Mouse (Mus musculus): ENCODE measurements around the gene 4931422A03Rik. TPM values are rescaled to one million over a fixed set of nuclear protein-coding genes. Genes with fewer than 3 reads are reported as not detected.

Gene 4931422A03Rik
- polyA plus RNA-seq, 1 experiment from 2014 or later, result 2.0 TPM

GRCm38 (mm10) chr2:103962349-103962748 is 65.8 kb downstream of the 4931422A03Rik start:
- 82% methylated on average over 4 of the region's 4 CpGs for WGBS
- no peaks in the 10 kb centered on the region for H3K9me3 ChIP-seq
- H3K4me1 ChIP-seq, result no peaks in the 10 kb centered on the region
- H3K4me2 ChIP-seq (replicated peaks), result no peak overlapping the region
- H3K9ac ChIP-seq (replicated peaks), result no peak overlapping the region
- no peaks in the 10 kb centered on the region; the same call in 1 of the 2 replicates for H3K27me3 ChIP-seq
- no peaks in the 10 kb centered on the region for H3K36me3 ChIP-seq
- H3K4me3 ChIP-seq, result no peak overlapping the region
- ATAC-seq (ENCODE audit: low FRiP score, low read depth), result no peak
- H3K27ac ChIP-seq (replicated peaks), result no peak overlapping the region

DNA sequence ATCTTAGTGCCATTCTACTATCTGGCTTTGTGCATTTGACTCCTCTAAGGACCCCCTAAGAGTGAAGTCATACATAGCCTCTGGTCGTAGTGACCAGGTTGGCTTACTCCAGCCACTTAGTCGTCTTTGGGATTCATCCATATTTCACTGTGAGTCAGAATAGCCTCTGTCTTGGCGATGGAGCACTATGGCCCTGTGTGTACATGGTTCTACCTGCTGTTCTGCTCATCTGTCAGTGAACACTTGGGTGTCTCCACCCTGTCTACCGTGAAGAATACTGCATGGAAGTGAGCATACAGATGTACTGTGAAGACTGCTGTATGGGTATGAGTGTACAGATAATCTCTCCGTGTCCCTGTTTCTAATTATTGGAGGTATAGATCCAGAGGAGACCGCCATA is 68.6 kb downstream of the 4931422A03Rik start:
- Histone ChIP-seq H3K9me3 (no peaks in the 10 kb centered on the region), H3K36me3 (no peaks in the 10 kb centered on the region)

GRCm38 (mm10) chr2:103959066-103959465 is 69.1 kb downstream of the 4931422A03Rik start:
- H3K9me3 ChIP-seq, result no peaks in the 10 kb centered on the region
- no peak overlapping the region for H3K4me2 ChIP-seq (replicated peaks)
- H3K27me3 ChIP-seq, result no peaks in the 10 kb centered on the region
- WGBS, result 91% methylated on average over 5 of the region's 5 CpGs
- no peak overlapping the region for H3K4me3 ChIP-seq
- no peak overlapping the region for H3K27ac ChIP-seq (replicated peaks)
- H3K36me3 ChIP-seq, result no peaks in the 10 kb centered on the region
- no peak for ATAC-seq (ENCODE audit: low FRiP score, low read depth)
- no peaks in the 10 kb centered on the region for H3K4me1 ChIP-seq
- no peak overlapping the region for H3K9ac ChIP-seq (replicated peaks)

More for the DNA sequence above, 68.6 kb downstream of the 4931422A03Rik start:
- 87% methylated on average over 6 of the region's 6 CpGs for WGBS
- no peak overlapping the region for H3K4me2 ChIP-seq (replicated peaks)
- H3K27me3 ChIP-seq, result no peaks in the 10 kb centered on the region
- H3K4me3 ChIP-seq, result no peak overlapping the region
- no peak overlapping the region for H3K9ac ChIP-seq (replicated peaks)
- H3K4me1 ChIP-seq, result no peaks in the 10 kb centered on the region
- no peak for ATAC-seq (ENCODE audit: low FRiP score, low read depth)
- H3K27ac ChIP-seq (replicated peaks), result no peak overlapping the region

DNA sequence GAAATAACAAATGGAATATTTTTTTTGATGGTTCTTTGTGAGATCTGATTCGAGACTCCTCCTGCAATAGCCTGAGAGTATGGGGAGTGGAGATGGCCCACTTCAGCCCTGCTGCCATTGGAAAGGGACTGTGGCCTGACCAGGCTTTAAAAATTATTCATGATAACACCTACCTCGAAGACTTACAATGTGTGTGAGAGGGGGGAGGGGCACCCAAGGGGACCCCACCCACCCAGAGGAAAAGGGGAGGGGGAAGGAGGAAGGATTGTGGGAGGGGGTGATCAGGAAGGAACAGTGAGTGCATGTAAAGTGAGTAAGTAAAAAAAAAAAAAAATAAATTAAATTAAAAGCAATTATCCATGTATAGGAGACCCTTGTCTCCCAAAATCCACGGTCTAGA is 69.5 kb downstream of the 4931422A03Rik start:
- Histone ChIP-seq H3K27ac (replicated peaks) (no peak overlapping the region), H3K36me3 (no peaks in the 10 kb centered on the region), H3K4me3 (no peak overlapping the region), H3K4me1 (no peaks in the 10 kb centered on the region), H3K4me2 (replicated peaks) (no peak overlapping the region), H3K9ac (replicated peaks) (no peak overlapping the region), H3K9me3 (no peaks in the 10 kb centered on the region), H3K27me3 (no peaks in the 10 kb centered on the region)
- ATAC-seq (ENCODE audit: low FRiP score, low read depth), result no peak
- 78% methylated on average over 3 of the region's 3 CpGs for WGBS

GRCm38 (mm10) chr2:103957649-103958546 is 70.3 kb downstream of the 4931422A03Rik start, which contains the start of gene Lmo2:
Lmo2 (plus strand) TSS chr2:103957986.
- H3K27me3 ChIP-seq, result no peaks in the 10 kb centered on the region
- ATAC-seq (ENCODE audit: low FRiP score, low read depth), result no peak

DNA sequence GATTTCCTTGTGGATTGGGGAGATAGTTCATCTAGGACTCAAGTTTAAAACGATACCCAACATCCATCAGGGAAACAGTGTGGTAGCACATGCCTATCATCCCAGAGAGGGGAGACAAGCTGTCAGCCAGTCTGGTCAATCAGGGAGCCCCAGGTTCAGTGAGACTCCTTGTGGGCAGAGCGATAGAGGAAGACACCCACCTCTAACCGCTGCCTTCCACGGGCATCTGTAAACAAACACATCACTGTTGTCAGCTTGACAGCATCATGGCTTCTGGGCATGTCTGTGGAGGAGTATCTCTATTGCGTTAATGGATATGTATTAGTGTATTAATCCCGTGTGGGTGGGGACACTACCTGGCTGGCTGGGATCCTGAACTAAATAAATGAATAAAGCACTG is 71.3 kb downstream of the 4931422A03Rik start:
- Histone ChIP-seq H3K4me2 (replicated peaks) (no peak overlapping the region), H3K36me3 (no peaks in the 10 kb centered on the region), H3K27me3 (no peaks in the 10 kb centered on the region), H3K9me3 (no peaks in the 10 kb centered on the region), H3K4me1 (no peaks in the 10 kb centered on the region), H3K4me3 (no peak overlapping the region), H3K27ac (replicated peaks) (no peak overlapping the region), H3K9ac (replicated peaks) (no peak overlapping the region)
- ATAC-seq (ENCODE audit: low FRiP score, low read depth), result no peak
- WGBS, result 88% methylated on average over 6 of the region's 6 CpGs

More at GRCm38 (mm10) chr2:103957649-103958546, 70.3 kb downstream of the 4931422A03Rik start, which contains the start of gene Lmo2:
- H3K9me3 ChIP-seq, result no peaks in the 10 kb centered on the region
- no peak within 1 kb of the TSS for H3K4me2 ChIP-seq (replicated peaks)
- H3K4me3 ChIP-seq, result no peak within 1 kb of the TSS
- H3K4me1 ChIP-seq, result no peaks in the 10 kb centered on the region
- no peaks in the 10 kb centered on the region for H3K36me3 ChIP-seq
- no peak within 1 kb of the TSS for H3K9ac ChIP-seq (replicated peaks)
- no peak within 1 kb of the TSS for H3K27ac ChIP-seq (replicated peaks)
- WGBS, result 79% methylated on average over 10 of the region's 10 CpGs

DNA sequence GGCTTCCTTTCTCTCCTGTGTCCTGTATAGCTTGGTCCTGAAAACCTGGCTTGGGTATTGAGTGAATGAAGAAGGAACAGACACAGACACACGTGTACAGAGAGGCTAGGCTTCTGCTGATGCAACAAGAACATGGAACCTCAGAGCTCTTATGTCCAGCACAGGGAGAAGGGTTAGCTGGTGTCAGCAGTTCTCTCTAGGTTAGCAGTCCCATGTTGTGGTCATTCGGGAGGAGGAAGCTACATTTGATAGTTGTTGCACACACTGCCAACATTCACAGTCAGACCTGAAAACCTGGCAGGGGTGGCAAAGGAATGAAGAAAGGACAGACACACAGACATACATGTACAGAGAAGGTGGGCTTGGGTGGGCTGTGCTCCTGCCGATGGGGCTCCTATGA is 72.4 kb downstream of the 4931422A03Rik start:
- Histone ChIP-seq H3K4me1 (no peaks in the 10 kb centered on the region), H3K4me3 (no peak overlapping the region), H3K36me3 (no peaks in the 10 kb centered on the region), H3K27ac (replicated peaks) (no peak overlapping the region), H3K4me2 (replicated peaks) (no peak overlapping the region), H3K9me3 (no peaks in the 10 kb centered on the region), H3K27me3 (no peaks in the 10 kb centered on the region), H3K9ac (replicated peaks) (no peak overlapping the region)
- 80% methylated on average over 3 of the region's 3 CpGs for WGBS
- ATAC-seq (ENCODE audit: low FRiP score, low read depth), result no peak

DNA sequence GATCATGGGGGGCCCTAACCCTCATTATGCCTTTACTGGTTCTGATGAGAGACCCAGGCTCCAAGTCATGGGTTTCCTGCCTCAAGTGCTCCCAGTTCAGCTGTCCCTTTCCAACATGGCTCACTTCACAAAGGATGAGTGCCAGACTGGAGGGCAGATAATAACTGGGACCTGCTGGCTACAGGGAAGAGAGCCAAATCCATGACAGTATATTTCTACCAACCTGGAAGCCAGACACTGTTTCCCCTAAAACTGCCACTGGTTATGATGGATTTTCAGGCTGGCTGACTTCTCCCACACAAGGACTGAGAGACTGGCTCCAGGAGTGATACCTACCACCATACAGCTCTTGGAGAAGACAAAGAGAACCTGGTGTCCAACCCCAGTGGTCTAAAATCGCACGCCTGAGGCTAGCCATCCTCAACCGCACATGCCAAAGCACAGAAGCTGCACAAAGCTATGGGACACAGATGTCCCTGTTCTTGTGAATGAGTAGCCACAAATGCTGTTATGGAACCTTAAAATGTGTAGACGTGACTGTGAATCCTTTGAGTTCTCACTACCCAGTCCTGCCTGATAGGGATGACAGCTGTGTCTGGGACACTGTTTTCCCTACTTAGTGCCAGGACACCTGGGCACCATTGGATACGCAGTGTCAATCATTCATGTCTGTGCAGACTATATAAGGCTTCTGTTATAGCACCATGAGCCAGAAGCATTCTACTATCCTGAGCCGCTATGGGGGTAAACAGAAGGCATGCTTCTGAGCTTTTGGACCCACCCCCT is 74.9 kb downstream of the 4931422A03Rik start:
- ATAC-seq (ENCODE audit: low FRiP score, low read depth), result no peak
- 92% methylated on average over 6 of the region's 6 CpGs for WGBS
- H3K4me3 ChIP-seq, result no peak overlapping the region
- H3K36me3 ChIP-seq, result no peaks in the 10 kb centered on the region
- no peaks in the 10 kb centered on the region for H3K4me1 ChIP-seq
- H3K9me3 ChIP-seq, result no peaks in the 10 kb centered on the region
- no peaks in the 10 kb centered on the region for H3K27me3 ChIP-seq
- no peak overlapping the region for H3K27ac ChIP-seq (replicated peaks)
- H3K9ac ChIP-seq (replicated peaks), result no peak overlapping the region
- no peak overlapping the region for H3K4me2 ChIP-seq (replicated peaks)

DNA sequence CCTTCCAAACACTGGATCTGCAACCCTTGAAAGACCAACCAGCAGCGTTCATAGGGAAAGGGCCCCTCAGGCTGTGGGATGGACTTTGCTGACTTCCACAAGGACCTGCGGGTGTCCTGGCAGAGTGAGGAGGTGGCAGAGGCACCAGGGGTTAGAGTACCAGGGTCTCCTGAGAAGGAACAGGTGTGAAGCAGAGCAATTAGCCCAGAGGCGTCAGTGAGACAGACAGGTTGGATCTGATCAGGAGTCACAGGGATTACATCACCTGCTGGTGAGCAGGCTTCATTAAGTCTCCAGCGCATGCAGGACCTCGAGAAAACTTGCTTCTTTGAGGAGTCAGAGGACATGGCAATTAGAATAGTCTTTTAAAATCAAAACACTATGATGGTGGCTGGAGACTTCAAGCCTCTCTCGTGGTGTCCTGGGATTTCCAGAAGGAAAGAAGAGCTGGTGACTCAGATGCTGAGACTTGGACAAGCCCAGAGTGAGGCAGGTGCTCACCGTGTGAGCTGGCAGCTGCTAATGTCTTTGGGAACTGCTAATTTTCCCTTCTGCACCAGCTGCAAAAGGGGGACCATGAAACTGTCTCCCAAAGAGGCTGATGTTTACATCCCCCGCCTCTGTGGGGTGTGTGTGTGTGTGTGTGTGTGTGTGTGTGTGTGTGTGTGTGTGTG is 80.0 kb downstream of the 4931422A03Rik start:
- Histone ChIP-seq H3K27ac (replicated peaks) (no peak overlapping the region), H3K36me3 (no peaks in the 10 kb centered on the region), H3K9me3 (no peaks in the 10 kb centered on the region), H3K27me3 (no peaks in the 10 kb centered on the region), H3K4me1 (no peaks in the 10 kb centered on the region), H3K4me2 (replicated peaks) (no peak overlapping the region), H3K4me3 (no peak overlapping the region), H3K9ac (replicated peaks) (no peak overlapping the region)
- 64% methylated on average over 8 of the region's 8 CpGs for WGBS
- no peak for ATAC-seq (ENCODE audit: low FRiP score, low read depth)

DNA sequence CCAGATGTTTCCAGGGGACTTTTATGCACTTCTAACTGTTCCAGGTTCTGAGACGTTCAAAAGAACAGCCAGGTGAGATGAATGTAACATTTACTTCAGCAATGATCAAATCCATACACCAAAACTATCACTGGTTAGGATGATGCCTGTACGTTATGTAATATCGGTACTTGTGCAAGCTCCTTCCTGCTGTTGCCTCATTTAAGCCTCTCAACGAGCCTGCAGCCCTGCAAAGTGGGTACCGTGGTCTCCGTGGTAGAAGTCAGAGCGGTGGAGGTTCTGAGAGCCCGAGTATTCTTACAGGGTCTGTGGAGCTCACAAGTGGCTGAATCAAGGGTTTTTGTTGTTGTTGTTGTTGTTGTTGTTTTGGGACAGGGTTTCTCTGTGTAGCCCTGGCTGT is 81.3 kb downstream of the 4931422A03Rik start:
- ATAC-seq (ENCODE audit: low FRiP score, low read depth), result no peak
- Histone ChIP-seq H3K4me1 (no peaks in the 10 kb centered on the region), H3K4me2 (replicated peaks) (no peak overlapping the region), H3K9me3 (no peaks in the 10 kb centered on the region), H3K9ac (replicated peaks) (no peak overlapping the region), H3K27me3 (no peaks in the 10 kb centered on the region), H3K27ac (replicated peaks) (no peak overlapping the region), H3K36me3 (no peaks in the 10 kb centered on the region), H3K4me3 (no peak overlapping the region)
- 85% methylated on average over 8 of the region's 8 CpGs for WGBS

DNA sequence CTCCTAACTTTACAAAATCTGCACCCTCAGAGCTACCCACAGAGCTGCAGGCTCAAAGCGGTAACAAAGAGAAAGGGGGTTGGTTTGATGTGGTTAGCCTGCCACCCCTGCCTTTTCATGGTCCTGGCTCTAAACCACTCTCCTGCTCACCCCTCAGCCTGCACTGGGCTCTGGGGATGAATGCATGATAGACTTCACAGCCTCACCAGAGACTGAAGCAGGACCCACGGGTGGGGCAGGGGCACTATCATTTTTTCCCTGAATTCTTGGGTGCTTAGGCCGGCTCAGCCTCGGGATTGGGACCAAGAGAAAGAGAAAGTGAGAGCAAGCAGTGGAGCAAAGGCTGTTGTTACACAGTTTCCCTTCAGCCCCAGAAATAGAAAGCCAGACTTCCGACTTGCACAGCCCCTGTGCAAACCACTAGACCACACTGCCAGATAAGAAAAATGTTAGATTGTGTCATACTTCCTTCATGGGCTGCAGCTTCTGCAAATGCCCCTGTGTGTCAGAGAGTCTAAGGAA is 82.5 kb downstream of the 4931422A03Rik start:
- Histone ChIP-seq H3K9me3 (no peaks in the 10 kb centered on the region), H3K9ac (replicated peaks) (no peak overlapping the region), H3K4me2 (replicated peaks) (no peak overlapping the region), H3K36me3 (no peaks in the 10 kb centered on the region), H3K27ac (replicated peaks) (no peak overlapping the region), H3K27me3 (no peaks in the 10 kb centered on the region), H3K4me3 (no peak overlapping the region), H3K4me1 (no peaks in the 10 kb centered on the region)
- 83% methylated on average over 5 of the region's 5 CpGs for WGBS
- no peak for ATAC-seq (ENCODE audit: low FRiP score, low read depth)
